Mouse (Mus musculus) lung, adult 2 months (tissue): Measurements from ENCODE around the gene Anapc15. TPM values are rescaled to one million over a fixed set of nuclear protein-coding genes. Genes with fewer than 3 reads are reported as not detected.

Experiments used
- DNase-seq: peaks from one replicate; pipeline ENCODE4 v3.0.0; 2022
- H3K4me1 ChIP-seq: fragments of 200-500 bp; 2 replicates; pipeline ENCODE4 v1.6.1; 2011; ENCODE audit warnings: low read length; ENCODE audit not compliant: control insufficient read depth, insufficient read depth
- H3K4me3 ChIP-seq: fragments of 200-500 bp; replicated peaks from 2 replicates; pipeline ENCODE3; 2011; ENCODE audit warnings: low read depth, mild to moderate bottlenecking, control low read depth, low read length; ENCODE audit errors: extremely low read depth
- CTCF ChIP-seq: fragments of 200-500 bp; IDR thresholded peaks from 2 replicates; pipeline ENCODE4 v1.5.1; 2011; ENCODE audit warnings: mild to moderate bottlenecking, low read length, control low read depth; ENCODE audit not compliant: insufficient read depth
- POLR2A ChIP-seq: fragments of 200-500 bp; IDR thresholded peaks from 2 replicates; pipeline ENCODE4 v1.6.1; 2011; ENCODE audit warnings: low read depth, mild to moderate bottlenecking, control low read depth, low read length, borderline replicate concordance; ENCODE audit errors: extremely low read depth
- WGBS: fragments of 180-500 bp; shearing (Covaris S2); methylation state at CpG from one replicate; pipeline ENCODE4 v1.1.7; 2018; 5-methylcytosine and 5-hydroxymethylcytosine counted together
- polyA plus RNA-seq: library from polyadenylated mRNA; depleted of rRNA; stranded (reverse); fragments of >200 nt; gene quantifications from 2 replicates; pipeline ENCODE4 v1.2.3, GENCODE M21; 2012

Anapc15 gene
- polyA plus RNA-seq, 1 experiment = 36.2 TPM

- H3K4me1 ChIP-seq = no peaks in the 10 kb centered on the region
- no peak overlapping the region for H3K4me3 ChIP-seq
- WGBS = 77% methylated on average over 13 of the region's 13 CpGs
- DNase-seq = no peak
- no peak for TF ChIP-seq POLR2A
- no peak for TF ChIP-seq CTCF
Observed at GRCm38 (mm10) chr7:101868241-101869162, 5.0 kb downstream of the Anapc15 start.

- WGBS = 74% methylated on average over 7 of the region's 7 CpGs
- Histone ChIP-seq H3K4me3 (no peak overlapping the region), H3K4me1 (no peaks in the 10 kb centered on the region)
- no peak for TF ChIP-seq CTCF
- TF ChIP-seq POLR2A = no peak
- DNase-seq = no peak
Observed at GRCm38 (mm10) chr7:101869163-101869500, 5.6 kb downstream of the Anapc15 start.

GRCm38 (mm10) chr7:101870629-101871028 is 7.1 kb downstream of the Anapc15 start, which contains the start of gene Folr1:
TSS of gene Folr1 (minus strand) at chr7:101870788.
- no peaks in the 10 kb centered on the region for H3K4me1 ChIP-seq
- no peak within 1 kb of the TSS for H3K4me3 ChIP-seq
- no peak for TF ChIP-seq POLR2A
- TF ChIP-seq CTCF = no peak
- WGBS = 70% methylated on average over 2 of the region's 2 CpGs
- no peak for DNase-seq

GRCm38 (mm10) chr7:101871296-101871695 is 7.8 kb downstream of the Anapc15 start:
- no peak for DNase-seq
- TF ChIP-seq CTCF (no peak), POLR2A (no peak)
- no peak overlapping the region for H3K4me3 ChIP-seq
- WGBS = 59% methylated on average over 3 of the region's 3 CpGs
- H3K4me1 ChIP-seq = no peaks in the 10 kb centered on the region

GRCm38 (mm10) chr7:101875978-101876377 is 12.5 kb downstream of the Anapc15 start:
- WGBS = 94% methylated on average over 1 of the region's 1 CpGs
- Histone ChIP-seq H3K4me3 (no peak overlapping the region), H3K4me1 (no peaks in the 10 kb centered on the region)
- DNase-seq = no peak
- TF ChIP-seq POLR2A = no peak
- no peak for TF ChIP-seq CTCF

- Histone ChIP-seq H3K4me1 (no peaks in the 10 kb centered on the region), H3K4me3 (no peak overlapping the region)
- DNase-seq = no peak
- 68% methylated on average over 4 of the region's 4 CpGs for WGBS
- no peak for TF ChIP-seq POLR2A
- no peak for TF ChIP-seq CTCF
Observed at GRCm38 (mm10) chr7:101880855-101881254, 17.3 kb downstream of the Anapc15 start.

- Histone ChIP-seq H3K4me3 (no peak overlapping the region), H3K4me1 (no peaks in the 10 kb centered on the region)
- WGBS = 58% methylated on average over 9 of the region's 9 CpGs
- no peak for DNase-seq
- TF ChIP-seq POLR2A (no peak), CTCF (no peak)
Observed at GRCm38 (mm10) chr7:101882413-101883154, 19.1 kb downstream of the Anapc15 start.

GRCm38 (mm10) chr7:101884160-101884559 is 20.6 kb downstream of the Anapc15 start:
- H3K4me1 ChIP-seq = no peaks in the 10 kb centered on the region
- 97% methylated on average over 4 of the region's 4 CpGs for WGBS
- no peak for TF ChIP-seq POLR2A
- no peak for TF ChIP-seq CTCF

GRCm38 (mm10) chr7:101886274-101886673 is 22.8 kb downstream of the Anapc15 start:
- H3K4me3 ChIP-seq = no peak overlapping the region
- no peak for DNase-seq
- WGBS = 87% methylated on average over 6 of the region's 6 CpGs
- H3K4me1 ChIP-seq = no peaks in the 10 kb centered on the region
- TF ChIP-seq POLR2A (no peak), CTCF (no peak)

More at GRCm38 (mm10) chr7:101884160-101884559, 20.6 kb downstream of the Anapc15 start:
- no peak overlapping the region for H3K4me3 ChIP-seq
- no peak for DNase-seq
